Mouse (Mus musculus): Measurements from ENCODE around the gene Ptprt. TPM values are rescaled to one million over a fixed set of nuclear protein-coding genes. Genes with fewer than 3 reads are reported as not detected.

Gene Ptprt
- total and polyA plus RNA-seq, 3 experiments: 0.76 TPM; not detected in 2

DNA sequence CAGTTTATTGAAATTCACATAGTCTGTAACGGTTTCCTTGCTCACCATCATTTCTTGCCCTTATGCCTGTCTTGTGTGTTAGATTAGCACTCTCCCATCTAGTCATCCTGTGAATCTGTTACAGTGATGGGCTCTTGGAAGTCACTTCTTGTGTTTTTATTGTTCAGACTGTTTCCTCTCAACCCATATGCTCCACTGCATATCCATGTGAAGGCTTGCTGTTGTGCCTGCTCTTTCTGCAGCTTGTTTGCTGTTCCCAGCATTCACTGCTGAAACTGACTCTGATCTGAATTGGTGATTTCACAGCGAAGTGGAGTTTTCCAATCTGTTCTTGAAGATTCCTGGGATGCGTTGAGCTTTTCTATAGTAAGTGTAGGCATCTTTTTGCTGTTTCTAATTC, 678.6 kb downstream of the Ptprt start:
- Histone ChIP-seq H3K79me2 (replicated peaks; ENCODE audit: control insufficient read depth, extremely low read depth, insufficient read depth, poor library complexity, severe bottlenecking) (no peaks in the 10 kb centered on the region), H3K36me3 (replicated peaks in 1 of 2; ENCODE audit: control insufficient read depth in 1 of 2, insufficient read depth in 1 of 2, low read length in 1 of 2) (no peaks in the 10 kb centered on the region), H3K27ac (ENCODE audit: insufficient read depth, low read depth) (no peak overlapping the region), H3K4me2 (ENCODE audit: insufficient read depth, low read depth, poor library complexity, severe bottlenecking) (no peak overlapping the region), H3K4me3 (replicated peaks in 1 of 3; ENCODE audit: low read depth in 2 of 3, low read length in 2 of 3, poor library complexity in 1 of 3) (no peak overlapping the region), H3K4me1 (ENCODE audit: control insufficient read depth in 1 of 2, insufficient read depth in 2 of 2) (no peaks in the 10 kb centered on the region), H3K9me3 (replicated peaks; ENCODE audit: low read length) (peaks cover 22% of the 10 kb centered on the region), H3K9ac (ENCODE audit: insufficient read depth, low read depth) (no peak overlapping the region), H3K27me3 (replicated peaks) (no peaks in the 10 kb centered on the region)
- TF ChIP-seq CHD1 (IDR thresholded peaks at IDR 0.05; ENCODE audit: low read depth, low read length) (no peak), CTCF (conservative IDR thresholded peaks at IDR 0.05 in 1 of 2, IDR thresholded peaks at IDR 0.05 in 1 of 2; ENCODE audit: low read depth in 2 of 2, low read length in 2 of 2) (no peak), MAX (IDR thresholded peaks at IDR 0.05; ENCODE audit: low read length) (no peak), PAX5 (IDR thresholded peaks at IDR 0.05; ENCODE audit: low read length) (no peak), CHD2 (IDR thresholded peaks at IDR 0.05; ENCODE audit: low read length) (no peak)
- in situ Hi-C loops (cut with MboI; ENCODE audit: low pct_ligation_motif_present, low pct_unique_long_range_greater_than_20kb, low sequenced_read_pairs): no loop called here
- dilution Hi-C loops (cut with MboI; ENCODE audit: extremely low pct_ligation_motif_present, extremely low pct_unique_long_range_greater_than_20kb, low sequenced_read_pairs): no loop called here
- no peak for DNase-seq (ENCODE audit: extremely low read depth)

- TF ChIP-seq JUN (IDR thresholded peaks at IDR 0.05; ENCODE audit: insufficient read depth, low read depth, low read length) (no peak), PAX5 (IDR thresholded peaks at IDR 0.05; ENCODE audit: low read length) (no peak), UBTF (IDR thresholded peaks at IDR 0.05; ENCODE audit: low read depth, low read length) (no peak), TBP (conservative IDR thresholded peaks at IDR 0.05; ENCODE audit: low read depth, low read length) (no peak), E2F4 (IDR thresholded peaks at IDR 0.05; ENCODE audit: insufficient replicate concordance, low read depth, low read length) (no peak)
- no peak overlapping the region for H3K4me2 ChIP-seq (ENCODE audit: insufficient read depth, low read depth, poor library complexity, severe bottlenecking)
- no peak overlapping the region for H3K27ac ChIP-seq (ENCODE audit: insufficient read depth, low read depth)
- no peaks in the 10 kb centered on the region for H3K79me2 ChIP-seq (replicated peaks; ENCODE audit: control insufficient read depth, extremely low read depth, insufficient read depth, poor library complexity, severe bottlenecking)
- DNase-seq (ENCODE audit: extremely low read depth): no peak
- no peak overlapping the region for H3K4me3 ChIP-seq (replicated peaks in 1 of 3; ENCODE audit: low read depth in 2 of 3, low read length in 2 of 3, poor library complexity in 1 of 3)
- H3K4me1 ChIP-seq (ENCODE audit: control insufficient read depth in 1 of 2, insufficient read depth in 2 of 2): no peaks in the 10 kb centered on the region
- dilution Hi-C loops (cut with MboI; ENCODE audit: extremely low pct_ligation_motif_present, extremely low pct_unique_long_range_greater_than_20kb, low sequenced_read_pairs): no loop called here
- H3K36me3 ChIP-seq (replicated peaks in 1 of 2; ENCODE audit: control insufficient read depth in 1 of 2, insufficient read depth in 1 of 2, low read length in 1 of 2): no peaks in the 10 kb centered on the region
- H3K27me3 ChIP-seq (replicated peaks): no peaks in the 10 kb centered on the region
- H3K9ac ChIP-seq (ENCODE audit: insufficient read depth, low read depth): no peak overlapping the region
- H3K9me3 ChIP-seq (replicated peaks; ENCODE audit: low read length): peaks cover 28% of the 10 kb centered on the region
- in situ Hi-C loops (cut with MboI; ENCODE audit: low pct_ligation_motif_present, low pct_unique_long_range_greater_than_20kb, low sequenced_read_pairs): no loop called here
Measured at GRCm38 (mm10) chr2:161961179-161962163, 699.5 kb downstream of the Ptprt start.

- no peak overlapping the region for H3K9ac ChIP-seq (ENCODE audit: insufficient read depth, low read depth)
- no peak overlapping the region for H3K4me3 ChIP-seq (replicated peaks in 1 of 3; ENCODE audit: low read depth in 2 of 3, low read length in 2 of 3, poor library complexity in 1 of 3)
- dilution Hi-C loops (cut with MboI; ENCODE audit: extremely low pct_ligation_motif_present, extremely low pct_unique_long_range_greater_than_20kb, low sequenced_read_pairs) (no loop called here), in situ Hi-C loops (cut with MboI; ENCODE audit: low pct_ligation_motif_present, low pct_unique_long_range_greater_than_20kb, low sequenced_read_pairs) (no loop called here)
- TF ChIP-seq ZNF384 (IDR thresholded peaks at IDR 0.05; ENCODE audit: low read depth, low read length) (no peak), MEF2A (IDR thresholded peaks at IDR 0.05; ENCODE audit: borderline replicate concordance, low read depth, low read length) (no peak), JUND (conservative IDR thresholded peaks at IDR 0.05; ENCODE audit: low read depth, low read length) (no peak), TCF12 (IDR thresholded peaks at IDR 0.05; ENCODE audit: low read depth, low read length) (no peak), JUN (IDR thresholded peaks at IDR 0.05; ENCODE audit: insufficient read depth, low read depth, low read length) (no peak), E2F4 (IDR thresholded peaks at IDR 0.05; ENCODE audit: insufficient replicate concordance, low read depth, low read length) (no peak), MAFK (IDR thresholded peaks at IDR 0.05; ENCODE audit: insufficient replicate concordance, low read length) (no peak), USF2 (conservative IDR thresholded peaks at IDR 0.05; ENCODE audit: low read depth, low read length) (no peak), CHD2 (IDR thresholded peaks at IDR 0.05; ENCODE audit: low read length) (no peak), BHLHE40 (IDR thresholded peaks at IDR 0.05; ENCODE audit: low read depth, low read length) (no peak), ETS1 (conservative IDR thresholded peaks at IDR 0.05; ENCODE audit: low read depth, low read length) (no peak), PAX5 (IDR thresholded peaks at IDR 0.05; ENCODE audit: low read length) (no peak), CHD1 (IDR thresholded peaks at IDR 0.05; ENCODE audit: low read depth, low read length) (no peak), EP300 (IDR thresholded peaks at IDR 0.05; ENCODE audit: low read length) (no peak), GABPA (IDR thresholded peaks at IDR 0.05; ENCODE audit: insufficient replicate concordance, low read depth, low read length) (no peak), CTCF (conservative IDR thresholded peaks at IDR 0.05 in 1 of 2, IDR thresholded peaks at IDR 0.05 in 1 of 2; ENCODE audit: low read depth in 2 of 2, low read length in 2 of 2) (no peak), NRF1 (IDR thresholded peaks at IDR 0.05; ENCODE audit: low read depth, low read length) (no peak), IRF4 (IDR thresholded peaks at IDR 0.05; ENCODE audit: low read depth, low read length) (no peak), POLR2A (IDR thresholded peaks at IDR 0.05; ENCODE audit: low read depth, low read length) (no peak), SIN3A (IDR thresholded peaks at IDR 0.05; ENCODE audit: low read length) (no peak)
- H3K4me1 ChIP-seq (ENCODE audit: control insufficient read depth in 1 of 2, insufficient read depth in 2 of 2): no peaks in the 10 kb centered on the region
- H3K4me2 ChIP-seq (ENCODE audit: insufficient read depth, low read depth, poor library complexity, severe bottlenecking): no peak overlapping the region
- H3K27me3 ChIP-seq (replicated peaks): no peaks in the 10 kb centered on the region
- no peaks in the 10 kb centered on the region for H3K79me2 ChIP-seq (replicated peaks; ENCODE audit: control insufficient read depth, extremely low read depth, insufficient read depth, poor library complexity, severe bottlenecking)
- no peaks in the 10 kb centered on the region for H3K36me3 ChIP-seq (replicated peaks in 1 of 2; ENCODE audit: control insufficient read depth in 1 of 2, insufficient read depth in 1 of 2, low read length in 1 of 2)
- no peak overlapping the region for H3K27ac ChIP-seq (ENCODE audit: insufficient read depth, low read depth)
- no peak for DNase-seq (ENCODE audit: extremely low read depth)
- H3K9me3 ChIP-seq (replicated peaks; ENCODE audit: low read length): peaks cover 57% of the 10 kb centered on the region
Measured at GRCm38 (mm10) chr2:161945424-161945823, 715.5 kb downstream of the Ptprt start.

All from CH12.LX (cell line).